Mouse (Mus musculus) bone marrow macrophage, adult 2 months (primary cell): Measurements from ENCODE around the gene 1110017D15Rik. TPM values are rescaled to one million over a fixed set of nuclear protein-coding genes. Genes with fewer than 3 reads are reported as not detected.

ENCODE experiments used
- H3K27ac ChIP-seq: 2 replicates; pipeline ENCODE4 v1.5.1; 2012; ENCODE audit warnings: low read depth, low read length; ENCODE audit not compliant: insufficient read depth
- H3K4me1 ChIP-seq: 2 replicates; pipeline ENCODE4 v1.6.1; 2012; ENCODE audit warnings: low read length; ENCODE audit not compliant: control insufficient read depth, insufficient read depth
- H3K4me3 ChIP-seq: 2 replicates; pipeline ENCODE4 v1.5.1; 2012; ENCODE audit warnings: mild to moderate bottlenecking, low read length, moderate library complexity; ENCODE audit not compliant: insufficient read depth
- CTCF ChIP-seq: IDR thresholded peaks from 2 replicates; pipeline ENCODE4 v1.5.1; 2012; ENCODE audit warnings: low read depth, mild to moderate bottlenecking, low read length, moderate library complexity
- POLR2A ChIP-seq: IDR thresholded peaks from 2 replicates; pipeline ENCODE4 v1.6.1; 2012; ENCODE audit warnings: mild to moderate bottlenecking, low read depth, low read length, borderline replicate concordance
- polyA plus RNA-seq: library from polyadenylated mRNA; stranded (reverse); fragments of >200 nt; gene quantifications from 2 replicates; pipeline ENCODE4 v1.2.4, GENCODE M21; 2012; ENCODE audit not compliant: missing spikeins, insufficient read depth, insufficient read length

1110017D15Rik gene
- polyA plus RNA-seq, result 4.6 TPM in 1 of 2 replicates, not detected in the other

GRCm38 (mm10) chr4:41517233-41517632 lies at the start of gene 1110017D15Rik:
Gene 1110017D15Rik, minus strand, starts transcription at chr4:41517333.
- no peak for TF ChIP-seq POLR2A
- no peak for TF ChIP-seq CTCF

GRCm38 (mm10) chr4:41566123-41566522 lies 49.0 kb upstream of the 1110017D15Rik start:
- H3K4me3 ChIP-seq, result no peak overlapping the region
- peaks cover 49% of the 10 kb centered on the region for H3K4me1 ChIP-seq
- TF ChIP-seq CTCF (no peak), POLR2A (no peak)
- H3K27ac ChIP-seq, result no peak overlapping the region

More at GRCm38 (mm10) chr4:41517233-41517632, at the start of gene 1110017D15Rik:
- no peak within 1 kb of the TSS for H3K4me3 ChIP-seq
- H3K27ac ChIP-seq, result no peak within 1 kb of the TSS
- no peaks in the 10 kb centered on the region for H3K4me1 ChIP-seq

- TF ChIP-seq CTCF (no peak), POLR2A (no peak)
- Histone ChIP-seq H3K4me1 (peaks cover 54% of the 10 kb centered on the region), H3K4me3 (no peak overlapping the region), H3K27ac (peak overlapping the region; percentile 14)
These were observed 46.2 kb upstream of the 1110017D15Rik start for GRCm38 (mm10) chr4:41563297-41563696.

GRCm38 (mm10) chr4:41557092-41557491 lies 40.0 kb upstream of the 1110017D15Rik start:
- TF ChIP-seq POLR2A, result no peak
- no peak for TF ChIP-seq CTCF

GRCm38 (mm10) chr4:41556311-41556953 lies 39.3 kb upstream of the 1110017D15Rik start:
- no peak for TF ChIP-seq CTCF
- TF ChIP-seq POLR2A, result no peak
- H3K27ac ChIP-seq, result peak overlapping the region; percentile 97

More at GRCm38 (mm10) chr4:41557092-41557491, 40.0 kb upstream of the 1110017D15Rik start:
- peaks cover 54% of the 10 kb centered on the region for H3K4me1 ChIP-seq
- H3K4me3 ChIP-seq, result no peak overlapping the region
- H3K27ac ChIP-seq, result peak overlapping the region; percentile 97

GRCm38 (mm10) chr4:41554994-41555663 lies 38.0 kb upstream of the 1110017D15Rik start:
- peak overlapping the region; percentile 33 for H3K4me3 ChIP-seq
- peaks cover 54% of the 10 kb centered on the region for H3K4me1 ChIP-seq
- TF ChIP-seq POLR2A, result no peak; the same call in 1 of the 2 replicates
- TF ChIP-seq CTCF, result no peak
- H3K27ac ChIP-seq, result peak overlapping the region; percentile 97

More at GRCm38 (mm10) chr4:41556311-41556953, 39.3 kb upstream of the 1110017D15Rik start:
- Histone ChIP-seq H3K4me3 (no peak overlapping the region), H3K4me1 (peaks cover 54% of the 10 kb centered on the region)

GRCm38 (mm10) chr4:41553116-41553515 lies 36.0 kb upstream of the 1110017D15Rik start:
- TF ChIP-seq POLR2A (no peak), CTCF (no peak)
- H3K4me1 ChIP-seq, result peaks cover 40% of the 10 kb centered on the region
- no peak overlapping the region for H3K4me3 ChIP-seq
- no peak overlapping the region for H3K27ac ChIP-seq

- Histone ChIP-seq H3K4me1 (peaks cover 35% of the 10 kb centered on the region), H3K27ac (no peak overlapping the region), H3K4me3 (no peak overlapping the region)
- no peak for TF ChIP-seq POLR2A
- TF ChIP-seq CTCF, result peak; percentile 96
These were observed 35.4 kb upstream of the 1110017D15Rik start for GRCm38 (mm10) chr4:41552529-41552928.

- no peak overlapping the region for H3K27ac ChIP-seq
- TF ChIP-seq POLR2A, result no peak
- no peak for TF ChIP-seq CTCF
- no peaks in the 10 kb centered on the region for H3K4me1 ChIP-seq
- no peak overlapping the region for H3K4me3 ChIP-seq
These were observed 30.0 kb upstream of the 1110017D15Rik start for GRCm38 (mm10) chr4:41547086-41547485.

GRCm38 (mm10) chr4:41545985-41546384 lies 28.9 kb upstream of the 1110017D15Rik start:
- Histone ChIP-seq H3K4me1 (no peaks in the 10 kb centered on the region), H3K27ac (no peak overlapping the region), H3K4me3 (no peak overlapping the region)
- no peak for TF ChIP-seq POLR2A
- no peak for TF ChIP-seq CTCF
